Mouse (Mus musculus): ENCODE measurements around the gene Alg5.
A peak's percentile ranks its signal among the peaks of the same experiment; 100 is the strongest.

Gene Alg5

GRCm38 (mm10) chr3:54793762-54794161 is 58.4 kb downstream of the Alg5 start:
- DNase-seq (ENCODE audit: low spot score in 2 of 2), result no peak

- DNase-seq (ENCODE audit: low spot score in 2 of 2), result no peak
Measured at GRCm38 (mm10) chr3:54795379-54795778, 60.0 kb downstream of the Alg5 start.

DNA sequence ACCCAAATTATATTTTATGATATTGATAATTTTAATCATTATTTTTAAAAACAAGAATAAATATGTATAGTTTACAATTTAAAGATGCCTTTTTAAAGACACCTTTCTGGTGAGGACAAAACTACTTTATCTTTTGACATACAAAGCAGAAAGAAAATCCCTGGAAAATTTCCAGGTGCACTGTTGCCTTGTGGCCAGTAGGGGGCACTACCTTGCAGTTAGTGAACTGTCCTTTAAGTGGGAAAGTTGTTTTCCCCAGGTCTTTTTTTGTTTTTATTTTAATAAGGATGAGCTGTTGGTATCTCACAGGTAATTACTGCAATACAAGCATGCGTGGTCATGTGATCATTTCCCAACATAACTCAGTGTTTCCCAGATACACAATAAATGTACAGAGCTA is 60.5 kb downstream of the Alg5 start:
- DNase-seq (ENCODE audit: low spot score in 2 of 2), result no peak

DNA sequence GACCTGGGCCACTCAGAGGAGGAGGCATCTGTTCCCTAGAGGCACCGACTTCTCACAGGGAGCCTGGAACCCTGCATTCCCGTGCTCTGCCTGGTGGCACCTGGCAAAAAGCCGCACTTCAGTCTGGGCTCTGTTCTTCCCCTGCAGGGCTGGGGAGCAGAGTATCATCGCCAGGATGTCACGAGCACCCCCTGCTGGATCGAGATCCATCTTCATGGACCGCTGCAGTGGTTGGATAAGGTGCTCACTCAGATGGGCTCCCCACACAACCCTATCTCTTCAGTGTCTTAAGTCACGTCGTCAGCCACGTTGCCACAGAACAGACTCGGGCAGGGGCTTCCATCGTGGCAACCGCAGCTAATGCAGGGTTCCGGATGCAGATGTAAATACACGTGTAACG is 61.9 kb downstream of the Alg5 start:
- peak; percentile 35 to 48 for DNase-seq (ENCODE audit: low spot score in 2 of 2)

Measured in frontal cortex, postnatal 25 days (tissue).